Mouse (Mus musculus): ENCODE measurements around the gene Myo1b. TPM values are rescaled to one million over a fixed set of nuclear protein-coding genes. Genes with fewer than 3 reads are reported as not detected.

Myo1b gene
- polyA plus RNA-seq, 1 experiment from 2014 or later = 79.4 TPM

DNA sequence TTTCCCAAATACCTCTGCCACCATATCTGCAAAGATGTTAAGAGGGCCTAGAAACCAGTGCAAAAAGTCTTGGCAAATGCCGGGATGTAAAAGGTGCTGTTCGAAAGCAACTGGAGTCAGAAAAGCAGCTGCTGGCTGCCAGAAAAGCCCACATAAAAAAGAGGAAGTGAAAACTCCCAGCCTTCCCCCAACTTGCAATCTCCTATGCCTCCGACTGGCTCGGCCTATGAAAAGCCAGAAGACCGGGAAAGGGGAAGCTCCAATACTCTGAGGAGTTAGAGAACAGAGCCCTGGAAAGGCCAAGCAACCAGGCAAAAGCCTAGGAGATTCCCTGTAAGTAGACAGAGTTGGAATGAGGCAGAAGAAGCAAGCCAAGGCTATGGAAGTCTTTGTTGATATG lies 14.7 kb upstream of the Myo1b start:
- H3K36me3 ChIP-seq (ENCODE audit: control insufficient read depth, insufficient read depth) = no peaks in the 10 kb centered on the region
- no peak overlapping the region for H3K4me3 ChIP-seq (replicated peaks; ENCODE audit: low read length)
- no peaks in the 10 kb centered on the region for H3K9me3 ChIP-seq (ENCODE audit: control insufficient read depth, low read length)
- H3K27ac ChIP-seq (ENCODE audit: low read length) = no peak overlapping the region
- WGBS = 82% methylated on average over 5 of the region's 5 CpGs
- H3K9ac ChIP-seq (replicated peaks; ENCODE audit: low read depth, low read length) = no peak overlapping the region
- no peak overlapping the region for H3K4me2 ChIP-seq (ENCODE audit: low read length)
- no peak for ATAC-seq
- H3K27me3 ChIP-seq (replicated peaks; ENCODE audit: control insufficient read depth, insufficient read depth, low read length) = no peaks in the 10 kb centered on the region
- no peaks in the 10 kb centered on the region for H3K4me1 ChIP-seq (replicated peaks; ENCODE audit: control insufficient read depth, insufficient read depth, low read length)

GRCm38 (mm10) chr1:51929557-51929956 lies 13.7 kb upstream of the Myo1b start:
- Histone ChIP-seq H3K9ac (replicated peaks; ENCODE audit: low read depth, low read length) (no peak overlapping the region), H3K27me3 (replicated peaks; ENCODE audit: control insufficient read depth, insufficient read depth, low read length) (no peaks in the 10 kb centered on the region), H3K9me3 (ENCODE audit: control insufficient read depth, low read length) (no peaks in the 10 kb centered on the region), H3K36me3 (ENCODE audit: control insufficient read depth, insufficient read depth) (no peaks in the 10 kb centered on the region), H3K4me2 (ENCODE audit: low read length) (no peak overlapping the region), H3K27ac (ENCODE audit: low read length) (no peak overlapping the region), H3K4me1 (replicated peaks; ENCODE audit: control insufficient read depth, insufficient read depth, low read length) (no peaks in the 10 kb centered on the region), H3K4me3 (replicated peaks; ENCODE audit: low read length) (no peak overlapping the region)
- 79% methylated on average over 3 of the region's 3 CpGs for WGBS
- ATAC-seq = no peak

GRCm38 (mm10) chr1:51922820-51923219 lies 6.9 kb upstream of the Myo1b start:
- Histone ChIP-seq H3K4me2 (ENCODE audit: low read length) (peak overlapping the region; percentile 34; the same call in 1 of the 2 replicates), H3K9me3 (ENCODE audit: control insufficient read depth, low read length) (no peaks in the 10 kb centered on the region), H3K4me3 (replicated peaks; ENCODE audit: low read length) (no peak overlapping the region), H3K4me1 (replicated peaks; ENCODE audit: control insufficient read depth, insufficient read depth, low read length) (0 out of 2 replicates have a peak, but pooled peaks cover 2% of the 10 kb centered on the region), H3K9ac (replicated peaks; ENCODE audit: low read depth, low read length) (no peak overlapping the region), H3K36me3 (ENCODE audit: control insufficient read depth, insufficient read depth) (no peaks in the 10 kb centered on the region), H3K27ac (ENCODE audit: low read length) (no peak overlapping the region), H3K27me3 (replicated peaks; ENCODE audit: control insufficient read depth, insufficient read depth, low read length) (no peaks in the 10 kb centered on the region)
- ATAC-seq = peak; percentile 57; the same call in 1 of the 2 replicates
- WGBS = 19% methylated on average over 12 of the region's 12 CpGs

GRCm38 (mm10) chr1:51916276-51916675 lies 405 bp upstream of the Myo1b start:
- H3K27me3 ChIP-seq (replicated peaks; ENCODE audit: control insufficient read depth, insufficient read depth, low read length) = no peaks in the 10 kb centered on the region
- WGBS = 58% methylated on average over 5 of the region's 5 CpGs
- no peaks in the 10 kb centered on the region for H3K36me3 ChIP-seq (ENCODE audit: control insufficient read depth, insufficient read depth)
- peak overlapping the region; percentile 82 for H3K4me3 ChIP-seq (replicated peaks; ENCODE audit: low read length)
- H3K4me1 ChIP-seq (replicated peaks; ENCODE audit: control insufficient read depth, insufficient read depth, low read length) = peaks cover 15% of the 10 kb centered on the region
- no peak overlapping the region; the same call in 1 of the 2 replicates for H3K27ac ChIP-seq (ENCODE audit: low read length)
- H3K9me3 ChIP-seq (ENCODE audit: control insufficient read depth, low read length) = no peaks in the 10 kb centered on the region
- H3K9ac ChIP-seq (replicated peaks; ENCODE audit: low read depth, low read length) = peak overlapping the region; percentile 97; the same call in 1 of the 2 replicates
- H3K4me2 ChIP-seq (ENCODE audit: low read length) = peak overlapping the region; percentile 73
- ATAC-seq = peak; percentile 1; the same call in 1 of the 2 replicates

DNA sequence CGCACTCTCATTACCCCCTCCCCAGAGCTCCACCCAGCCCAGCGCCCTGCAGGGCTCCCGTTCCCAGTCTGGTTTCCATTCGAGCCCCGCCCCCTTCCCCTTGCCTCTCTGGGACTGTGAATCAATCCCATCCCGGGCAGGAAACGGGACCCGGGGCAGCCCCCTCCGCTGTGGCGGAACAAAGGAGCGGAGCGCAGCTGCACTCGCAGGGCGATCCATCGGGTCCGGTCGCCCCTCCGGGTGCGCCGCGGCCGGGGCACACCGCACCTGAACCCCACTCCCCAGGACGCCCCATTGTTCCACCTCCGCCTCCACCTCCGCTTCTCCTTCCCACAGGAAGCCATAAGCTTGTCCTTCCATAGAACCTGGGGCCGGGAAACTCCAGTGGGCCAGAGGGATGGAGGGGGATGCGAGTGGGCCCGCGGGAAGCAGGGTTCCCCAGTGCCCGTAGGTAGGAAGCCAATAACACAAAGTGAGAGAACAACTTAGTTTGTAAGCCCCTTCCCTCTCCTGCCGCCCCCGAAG lies 758 bp downstream of the Myo1b start:
- Histone ChIP-seq H3K9ac (replicated peaks; ENCODE audit: low read depth, low read length) (peak overlapping the region; percentile 97), H3K4me2 (ENCODE audit: low read length) (peak overlapping the region; percentile 73), H3K4me3 (replicated peaks; ENCODE audit: low read length) (peak overlapping the region; percentile 82), H3K36me3 (ENCODE audit: control insufficient read depth, insufficient read depth) (no peaks in the 10 kb centered on the region), H3K4me1 (replicated peaks; ENCODE audit: control insufficient read depth, insufficient read depth, low read length) (peaks cover 15% of the 10 kb centered on the region), H3K27ac (ENCODE audit: low read length) (peak overlapping the region; percentile 93), H3K27me3 (replicated peaks; ENCODE audit: control insufficient read depth, insufficient read depth, low read length) (no peaks in the 10 kb centered on the region), H3K9me3 (ENCODE audit: control insufficient read depth, low read length) (no peaks in the 10 kb centered on the region)
- WGBS = 0% methylated on average over 33 of the region's 33 CpGs
- ATAC-seq = peak; percentile 94

GRCm38 (mm10) chr1:51914095-51914494 lies 1.8 kb downstream of the Myo1b start:
- ATAC-seq = no peak
- peak overlapping the region; percentile 82 for H3K4me3 ChIP-seq (replicated peaks; ENCODE audit: low read length)

GRCm38 (mm10) chr1:51913071-51913814 lies 2.6 kb downstream of the Myo1b start:
- ATAC-seq = no peak
- Histone ChIP-seq H3K27ac (ENCODE audit: low read length) (no peak overlapping the region), H3K9ac (replicated peaks; ENCODE audit: low read depth, low read length) (no peak overlapping the region), H3K9me3 (ENCODE audit: control insufficient read depth, low read length) (no peaks in the 10 kb centered on the region), H3K27me3 (replicated peaks; ENCODE audit: control insufficient read depth, insufficient read depth, low read length) (no peaks in the 10 kb centered on the region), H3K4me2 (ENCODE audit: low read length) (peak overlapping the region; percentile 20), H3K4me3 (replicated peaks; ENCODE audit: low read length) (no peak overlapping the region), H3K4me1 (replicated peaks; ENCODE audit: control insufficient read depth, insufficient read depth, low read length) (peaks cover 21% of the 10 kb centered on the region), H3K36me3 (ENCODE audit: control insufficient read depth, insufficient read depth) (no peaks in the 10 kb centered on the region)
- 60% methylated on average over 14 of the region's 14 CpGs for WGBS

More at GRCm38 (mm10) chr1:51914095-51914494, 1.8 kb downstream of the Myo1b start:
- Histone ChIP-seq H3K4me2 (ENCODE audit: low read length) (peak overlapping the region; percentile 73), H3K36me3 (ENCODE audit: control insufficient read depth, insufficient read depth) (no peaks in the 10 kb centered on the region), H3K27me3 (replicated peaks; ENCODE audit: control insufficient read depth, insufficient read depth, low read length) (no peaks in the 10 kb centered on the region), H3K9me3 (ENCODE audit: control insufficient read depth, low read length) (no peaks in the 10 kb centered on the region), H3K4me1 (replicated peaks; ENCODE audit: control insufficient read depth, insufficient read depth, low read length) (peaks cover 20% of the 10 kb centered on the region), H3K27ac (ENCODE audit: low read length) (no peak overlapping the region), H3K9ac (replicated peaks; ENCODE audit: low read depth, low read length) (no peak overlapping the region)
- whole genome bisulfite sequencing = 74% methylated on average over 3 of the region's 3 CpGs

GRCm38 (mm10) chr1:51911331-51911730 lies 4.5 kb downstream of the Myo1b start:
- Histone ChIP-seq H3K36me3 (ENCODE audit: control insufficient read depth, insufficient read depth) (no peaks in the 10 kb centered on the region), H3K9ac (replicated peaks; ENCODE audit: low read depth, low read length) (no peak overlapping the region), H3K4me1 (replicated peaks; ENCODE audit: control insufficient read depth, insufficient read depth, low read length) (peaks cover 27% of the 10 kb centered on the region), H3K4me2 (ENCODE audit: low read length) (no peak overlapping the region), H3K27me3 (replicated peaks; ENCODE audit: control insufficient read depth, insufficient read depth, low read length) (no peaks in the 10 kb centered on the region), H3K9me3 (ENCODE audit: control insufficient read depth, low read length) (no peaks in the 10 kb centered on the region), H3K4me3 (replicated peaks; ENCODE audit: low read length) (no peak overlapping the region), H3K27ac (ENCODE audit: low read length) (no peak overlapping the region)
- no peak for ATAC-seq
- 78% methylated on average over 4 of the region's 4 CpGs for WGBS

GRCm38 (mm10) chr1:51909204-51909603 lies 6.7 kb downstream of the Myo1b start:
- no peak overlapping the region for H3K9ac ChIP-seq (replicated peaks; ENCODE audit: low read depth, low read length)
- H3K4me3 ChIP-seq (replicated peaks; ENCODE audit: low read length) = no peak overlapping the region
- no peak overlapping the region for H3K4me2 ChIP-seq (ENCODE audit: low read length)
- WGBS = 55% methylated on average over 2 of the region's 2 CpGs
- no peaks in the 10 kb centered on the region for H3K9me3 ChIP-seq (ENCODE audit: control insufficient read depth, low read length)
- H3K27me3 ChIP-seq (replicated peaks; ENCODE audit: control insufficient read depth, insufficient read depth, low read length) = no peaks in the 10 kb centered on the region
- H3K36me3 ChIP-seq (ENCODE audit: control insufficient read depth, insufficient read depth) = no peaks in the 10 kb centered on the region
- peaks cover 22% of the 10 kb centered on the region for H3K4me1 ChIP-seq (replicated peaks; ENCODE audit: control insufficient read depth, insufficient read depth, low read length)
- ATAC-seq = peak; percentile 32; the same call in 1 of the 2 replicates
- H3K27ac ChIP-seq (ENCODE audit: low read length) = no peak overlapping the region

Measured in forebrain, embryonic 16.5 days (tissue).